Mouse (Mus musculus): ENCODE results near the gene Pkd1l1. TPM values are rescaled to one million over a fixed set of nuclear protein-coding genes. Genes with fewer than 3 reads are reported as not detected.

Gene Pkd1l1
- polyA plus RNA-seq, 1 experiment from 2014 or later: not detected

DNA sequence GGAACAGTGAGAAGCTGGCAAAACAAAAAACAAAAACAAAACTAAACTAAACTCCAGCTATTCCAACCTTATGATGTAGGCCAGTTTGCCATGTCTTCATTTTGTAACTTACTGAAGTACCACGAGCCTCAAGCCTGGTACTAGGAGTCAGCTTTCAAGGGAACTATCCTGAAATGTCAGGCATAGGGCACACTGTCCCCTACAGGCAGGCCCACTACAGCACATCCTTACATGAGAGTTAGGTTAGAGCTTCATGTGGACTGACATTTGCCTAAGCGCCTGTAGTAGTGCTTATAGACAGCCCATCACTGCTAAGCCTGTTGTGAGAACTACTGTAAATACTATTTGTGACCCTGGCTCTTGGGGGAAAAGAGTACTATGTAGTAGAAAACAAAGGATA is 91.5 kb downstream of the Pkd1l1 start:
- H3K9me3 ChIP-seq: no peaks in the 10 kb centered on the region
- 82% methylated on average over 2 of the region's 2 CpGs for WGBS
- no peak for DNase-seq (ENCODE audit: extremely low spot score, low spot score)
- no peak overlapping the region for H3K27ac ChIP-seq
- no peaks in the 10 kb centered on the region for H3K4me1 ChIP-seq
- no peaks in the 10 kb centered on the region for H3K36me3 ChIP-seq (replicated peaks)
- no peak overlapping the region for H3K4me3 ChIP-seq
- no peaks in the 10 kb centered on the region for H3K27me3 ChIP-seq (ENCODE audit: poor library complexity, severe bottlenecking)

- DNase-seq (ENCODE audit: extremely low spot score, low spot score): no peak
- Histone ChIP-seq H3K4me3 (no peak overlapping the region), H3K9me3 (no peaks in the 10 kb centered on the region), H3K36me3 (replicated peaks) (no peaks in the 10 kb centered on the region), H3K27me3 (ENCODE audit: poor library complexity, severe bottlenecking) (no peaks in the 10 kb centered on the region), H3K4me1 (no peaks in the 10 kb centered on the region), H3K27ac (no peak overlapping the region)
- WGBS: 95% methylated on average over 5 of the region's 5 CpGs
Measured at GRCm38 (mm10) chr11:8870115-8870514, 103.0 kb downstream of the Pkd1l1 start.

DNA sequence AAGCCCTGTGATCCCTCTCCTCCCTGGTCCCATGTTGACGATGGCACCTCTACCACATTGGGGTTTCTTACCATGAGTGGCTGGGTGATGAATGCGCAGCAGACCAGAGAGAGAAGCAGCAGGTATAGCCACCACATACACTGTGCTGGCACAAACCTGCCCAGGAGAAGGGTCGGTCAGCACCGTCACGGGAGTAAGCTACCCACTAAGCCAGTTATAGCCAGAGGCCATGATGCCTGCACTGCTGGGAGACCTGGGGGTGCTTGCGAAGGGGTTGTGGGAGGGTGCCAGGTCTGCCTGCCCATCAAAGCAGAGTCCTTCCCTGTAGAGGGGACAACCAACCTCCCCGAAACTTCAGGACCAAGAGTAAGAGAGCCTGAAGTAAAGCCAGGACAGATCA is 107.0 kb downstream of the Pkd1l1 start:
- H3K4me1 ChIP-seq: peaks cover 9% of the 10 kb centered on the region; the same call in 1 of the 2 replicates
- H3K4me3 ChIP-seq: no peak overlapping the region
- H3K27me3 ChIP-seq (ENCODE audit: poor library complexity, severe bottlenecking): no peaks in the 10 kb centered on the region
- no peak overlapping the region for H3K27ac ChIP-seq
- no peaks in the 10 kb centered on the region for H3K9me3 ChIP-seq
- DNase-seq (ENCODE audit: extremely low spot score, low spot score): no peak
- WGBS: 93% methylated on average over 7 of the region's 7 CpGs
- no peaks in the 10 kb centered on the region for H3K36me3 ChIP-seq (replicated peaks)

DNA sequence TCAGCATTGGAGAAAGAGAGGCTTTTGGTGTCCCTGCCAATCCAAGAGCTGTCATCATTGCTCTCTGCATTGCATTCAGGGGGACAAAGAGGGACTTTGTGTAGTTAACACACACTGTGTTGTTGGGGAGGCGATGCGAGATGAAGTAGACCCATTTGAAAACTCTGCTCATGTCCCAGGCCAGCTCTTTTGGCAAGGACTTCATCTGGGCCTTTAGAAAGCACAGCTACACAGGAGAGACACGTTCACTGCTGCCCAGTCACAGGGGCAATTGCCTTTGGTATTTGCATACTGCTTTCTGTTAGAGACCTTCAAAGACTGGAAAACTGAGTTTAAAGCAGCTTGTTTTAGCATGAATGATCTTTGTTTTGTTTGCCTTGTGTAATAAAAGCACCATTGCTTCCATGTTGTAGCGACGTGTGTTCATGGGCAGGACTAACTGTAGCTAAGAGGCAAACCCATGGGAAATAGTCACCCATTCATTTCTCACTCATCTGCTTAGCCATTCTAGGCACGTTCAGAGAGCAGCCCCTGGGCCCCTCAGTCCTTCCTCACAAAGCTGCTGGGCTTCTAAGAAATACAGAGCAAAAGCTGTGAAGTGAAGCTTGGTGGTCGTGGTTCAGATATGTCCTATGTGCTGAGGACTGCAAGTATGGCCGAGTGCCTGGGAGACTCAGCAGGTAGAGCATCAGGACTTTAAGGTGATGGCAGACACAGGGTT is 109.0 kb downstream of the Pkd1l1 start:
- Histone ChIP-seq H3K4me1 (peaks cover 9% of the 10 kb centered on the region; the same call in 1 of the 2 replicates), H3K27ac (peak overlapping the region; percentile 59; the same call in 1 of the 2 replicates), H3K9me3 (no peaks in the 10 kb centered on the region), H3K27me3 (ENCODE audit: poor library complexity, severe bottlenecking) (no peaks in the 10 kb centered on the region), H3K4me3 (no peak overlapping the region), H3K36me3 (replicated peaks) (no peaks in the 10 kb centered on the region)
- WGBS: 84% methylated on average over 8 of the region's 8 CpGs
- no peak for DNase-seq (ENCODE audit: extremely low spot score, low spot score)

GRCm38 (mm10) chr11:8862426-8862825 is 110.6 kb downstream of the Pkd1l1 start:
- Histone ChIP-seq H3K27me3 (ENCODE audit: poor library complexity, severe bottlenecking) (no peaks in the 10 kb centered on the region), H3K4me1 (peaks cover 9% of the 10 kb centered on the region; the same call in 1 of the 2 replicates), H3K4me3 (no peak overlapping the region), H3K9me3 (no peaks in the 10 kb centered on the region), H3K27ac (no peak overlapping the region), H3K36me3 (replicated peaks) (no peaks in the 10 kb centered on the region)
- 94% methylated on average over 4 of the region's 4 CpGs for WGBS
- no peak for DNase-seq (ENCODE audit: extremely low spot score, low spot score)

- H3K27ac ChIP-seq: no peak overlapping the region
- no peaks in the 10 kb centered on the region for H3K9me3 ChIP-seq
- no peaks in the 10 kb centered on the region for H3K36me3 ChIP-seq (replicated peaks)
- DNase-seq (ENCODE audit: extremely low spot score, low spot score): no peak
- H3K27me3 ChIP-seq (ENCODE audit: poor library complexity, severe bottlenecking): no peaks in the 10 kb centered on the region
- no peak overlapping the region for H3K4me3 ChIP-seq
- H3K4me1 ChIP-seq: peaks cover 9% of the 10 kb centered on the region; the same call in 1 of the 2 replicates
- 90% methylated on average over 4 of the region's 4 CpGs for WGBS
Measured at GRCm38 (mm10) chr11:8861978-8862377, 111.1 kb downstream of the Pkd1l1 start.

- DNase-seq (ENCODE audit: extremely low spot score, low spot score): no peak
- Histone ChIP-seq H3K4me3 (no peak overlapping the region), H3K4me1 (peaks cover 9% of the 10 kb centered on the region; the same call in 1 of the 2 replicates), H3K36me3 (replicated peaks) (no peaks in the 10 kb centered on the region), H3K27ac (no peak overlapping the region), H3K9me3 (no peaks in the 10 kb centered on the region), H3K27me3 (ENCODE audit: poor library complexity, severe bottlenecking) (no peaks in the 10 kb centered on the region)
- 23% methylated on average over 3 of the region's 3 CpGs for WGBS
Measured at GRCm38 (mm10) chr11:8860878-8861277, 112.2 kb downstream of the Pkd1l1 start.

DNA sequence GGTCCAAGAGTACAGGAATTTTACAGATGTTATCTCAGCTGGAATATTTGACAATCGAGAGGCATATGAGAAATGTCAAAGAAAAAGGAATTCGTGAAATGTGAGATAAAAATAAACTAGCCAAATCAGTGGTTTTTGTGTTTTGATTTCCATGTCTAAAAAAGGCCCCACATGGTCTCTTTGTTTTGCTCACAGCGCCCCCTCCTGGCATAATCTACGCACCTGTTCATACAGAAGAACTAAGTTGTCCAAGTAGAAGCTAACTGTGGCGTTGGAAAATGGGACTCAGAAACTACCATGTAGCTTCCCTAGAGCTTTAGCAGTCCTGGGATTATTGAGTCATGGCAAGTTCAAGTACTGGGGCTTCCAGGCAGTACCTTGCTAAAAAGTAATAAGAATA is 113.2 kb downstream of the Pkd1l1 start:
- peak; percentile 70 for DNase-seq (ENCODE audit: extremely low spot score, low spot score)
- Histone ChIP-seq H3K27ac (no peak overlapping the region), H3K4me3 (no peak overlapping the region), H3K36me3 (replicated peaks) (no peaks in the 10 kb centered on the region), H3K4me1 (peaks cover 9% of the 10 kb centered on the region; the same call in 1 of the 2 replicates), H3K27me3 (ENCODE audit: poor library complexity, severe bottlenecking) (no peaks in the 10 kb centered on the region), H3K9me3 (no peaks in the 10 kb centered on the region)
- WGBS: 32% methylated on average over 5 of the region's 5 CpGs

DNA sequence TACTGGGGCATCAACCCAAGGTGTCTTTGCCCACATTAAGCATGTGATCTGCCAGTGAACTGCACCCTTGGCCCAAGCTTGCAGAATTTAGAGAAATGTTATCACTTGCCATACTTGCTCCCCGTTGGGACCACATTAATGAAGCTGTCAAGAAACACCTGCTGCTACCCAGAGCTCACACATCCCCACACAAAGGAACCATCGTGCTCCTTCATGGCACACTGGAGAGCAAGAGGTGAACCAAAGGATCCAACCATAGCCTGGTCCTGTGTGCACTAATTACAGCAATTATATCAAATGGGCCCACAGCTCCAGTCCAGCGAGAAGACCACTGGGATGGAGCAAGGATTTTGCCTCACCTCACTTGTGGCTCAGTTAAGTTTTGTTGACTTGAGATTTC is 114.0 kb downstream of the Pkd1l1 start:
- Histone ChIP-seq H3K36me3 (replicated peaks) (no peaks in the 10 kb centered on the region), H3K4me1 (peaks cover 5% of the 10 kb centered on the region; the same call in 1 of the 2 replicates), H3K4me3 (no peak overlapping the region), H3K27ac (no peak overlapping the region), H3K9me3 (no peaks in the 10 kb centered on the region), H3K27me3 (ENCODE audit: poor library complexity, severe bottlenecking) (no peaks in the 10 kb centered on the region)
- no peak for DNase-seq (ENCODE audit: extremely low spot score, low spot score)
- 74% methylated on average over 3 of the region's 3 CpGs for WGBS

DNA sequence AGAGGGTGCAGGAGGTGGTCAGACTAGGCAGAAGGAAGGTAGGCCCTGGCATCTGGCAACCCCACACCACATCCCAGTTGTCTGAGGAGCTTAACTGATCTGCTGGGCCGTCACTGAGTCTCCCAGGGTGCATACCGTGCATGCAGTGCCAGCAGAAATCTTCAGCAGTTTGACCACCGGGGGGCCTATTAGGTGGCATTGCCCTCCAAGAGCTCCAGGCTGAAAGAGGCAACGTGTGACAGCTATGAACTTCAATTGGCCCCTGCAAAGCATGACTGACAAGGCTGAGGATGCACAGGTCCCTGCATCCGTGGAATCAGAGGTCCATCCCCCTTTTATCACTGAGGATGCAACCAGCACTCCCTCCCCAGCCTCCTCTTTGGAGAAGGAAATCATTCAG is 116.9 kb downstream of the Pkd1l1 start:
- no peak for DNase-seq (ENCODE audit: extremely low spot score, low spot score)
- Histone ChIP-seq H3K4me1 (no peaks in the 10 kb centered on the region), H3K36me3 (replicated peaks) (no peaks in the 10 kb centered on the region), H3K27me3 (ENCODE audit: poor library complexity, severe bottlenecking) (no peaks in the 10 kb centered on the region), H3K4me3 (no peak overlapping the region), H3K27ac (no peak overlapping the region), H3K9me3 (no peaks in the 10 kb centered on the region)
- WGBS: 60% methylated on average over 5 of the region's 5 CpGs

DNA sequence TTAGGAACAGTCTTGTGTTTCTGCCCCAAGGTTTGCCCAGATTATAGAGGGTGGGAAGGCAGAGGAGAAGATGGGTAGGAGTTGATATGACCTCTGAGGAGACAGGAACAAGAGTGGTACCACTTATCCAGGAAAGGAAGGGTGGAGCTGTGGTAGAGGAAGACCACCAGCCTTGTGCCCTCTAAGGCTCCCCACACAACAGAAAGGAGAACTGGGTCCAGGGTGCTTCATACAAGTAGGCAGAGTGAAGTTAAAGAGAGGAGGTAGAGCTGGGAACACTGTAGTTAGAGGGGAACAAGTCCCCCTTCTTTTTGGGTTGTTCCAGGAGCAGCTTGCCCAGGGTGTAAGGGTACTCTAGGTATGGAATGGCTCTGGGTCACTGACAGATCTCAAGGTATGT is 125.0 kb downstream of the Pkd1l1 start:
- no peak for DNase-seq (ENCODE audit: extremely low spot score, low spot score)
- no peaks in the 10 kb centered on the region for H3K36me3 ChIP-seq (replicated peaks)

DNA sequence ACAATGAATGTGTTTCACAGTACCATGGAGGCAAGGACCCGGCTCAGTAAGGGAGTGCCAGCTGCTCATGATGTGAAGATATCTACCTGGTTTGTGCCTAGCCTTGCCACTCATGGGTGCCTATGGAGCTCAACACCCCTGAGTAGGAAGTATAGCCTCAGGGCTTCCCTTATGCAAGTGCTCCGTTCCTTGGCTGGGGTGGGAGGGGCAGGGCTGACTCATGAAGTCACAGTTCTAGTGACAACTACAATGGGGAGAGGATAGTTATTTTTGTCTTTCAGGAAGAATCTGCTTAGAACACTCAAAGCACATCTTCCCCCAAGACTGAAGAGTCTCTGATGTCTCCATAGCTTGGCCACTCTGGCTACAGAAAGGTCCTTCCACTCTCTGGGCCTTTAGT is 125.4 kb downstream of the Pkd1l1 start:
- WGBS: 84% methylated on average over 2 of the region's 2 CpGs
- Histone ChIP-seq H3K9me3 (no peaks in the 10 kb centered on the region), H3K4me1 (no peaks in the 10 kb centered on the region), H3K36me3 (replicated peaks) (no peaks in the 10 kb centered on the region), H3K4me3 (no peak overlapping the region), H3K27ac (no peak overlapping the region), H3K27me3 (ENCODE audit: poor library complexity, severe bottlenecking) (no peaks in the 10 kb centered on the region)
- DNase-seq (ENCODE audit: extremely low spot score, low spot score): no peak

More for the DNA sequence above, 125.0 kb downstream of the Pkd1l1 start:
- no peaks in the 10 kb centered on the region for H3K4me1 ChIP-seq
- no peak overlapping the region for H3K4me3 ChIP-seq
- no peak overlapping the region for H3K27ac ChIP-seq
- H3K9me3 ChIP-seq: no peaks in the 10 kb centered on the region
- H3K27me3 ChIP-seq (ENCODE audit: poor library complexity, severe bottlenecking): no peaks in the 10 kb centered on the region

GRCm38 (mm10) chr11:8836176-8836575 is 136.9 kb downstream of the Pkd1l1 start:
- Histone ChIP-seq H3K9me3 (peaks cover 8% of the 10 kb centered on the region; the same call in 1 of the 2 replicates), H3K4me1 (no peaks in the 10 kb centered on the region), H3K36me3 (replicated peaks) (no peaks in the 10 kb centered on the region), H3K27me3 (ENCODE audit: poor library complexity, severe bottlenecking) (no peaks in the 10 kb centered on the region), H3K4me3 (no peak overlapping the region), H3K27ac (no peak overlapping the region)
- no peak for DNase-seq (ENCODE audit: extremely low spot score, low spot score)
- WGBS: 96% methylated on average over 6 of the region's 6 CpGs
